Mouse (Mus musculus) cerebellum, adult 11-12 months (tissue): Measurements from ENCODE around the gene Cntfr.

Experiments
- DNase-seq: peaks from one replicate; pipeline ENCODE4 v3.0.0; 2022

The Cntfr gene

DNA sequence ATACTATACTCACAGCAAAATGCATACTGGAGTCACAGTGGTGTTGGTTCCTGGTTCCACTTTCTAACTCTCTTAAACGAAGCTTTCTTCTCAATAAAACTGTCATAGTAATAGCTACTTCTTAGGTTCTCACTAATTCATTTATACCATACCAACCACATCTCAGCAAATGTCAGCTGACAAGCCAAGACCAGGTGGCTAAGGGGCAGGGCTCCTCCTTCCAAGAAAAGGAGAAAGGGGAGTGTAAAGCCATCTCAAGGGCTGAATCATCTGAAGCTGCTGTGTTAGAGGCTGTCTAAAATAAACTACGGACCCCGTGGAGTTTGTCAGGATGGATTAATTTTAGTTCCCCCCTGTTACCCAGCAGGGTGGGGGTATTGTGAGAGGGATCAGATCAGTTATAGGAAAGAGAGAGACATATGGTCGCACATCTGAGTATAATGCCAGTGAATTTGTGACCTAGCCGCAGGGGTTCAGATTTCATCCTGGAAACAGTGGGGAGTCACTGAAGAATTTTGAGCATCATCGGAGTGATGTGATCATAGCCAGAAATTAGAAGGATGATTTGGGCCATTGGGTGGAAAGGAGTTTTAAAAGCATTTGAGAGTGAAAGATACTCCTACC lies 55.6 kb downstream of the Cntfr start:
- no peak for DNase-seq

DNA sequence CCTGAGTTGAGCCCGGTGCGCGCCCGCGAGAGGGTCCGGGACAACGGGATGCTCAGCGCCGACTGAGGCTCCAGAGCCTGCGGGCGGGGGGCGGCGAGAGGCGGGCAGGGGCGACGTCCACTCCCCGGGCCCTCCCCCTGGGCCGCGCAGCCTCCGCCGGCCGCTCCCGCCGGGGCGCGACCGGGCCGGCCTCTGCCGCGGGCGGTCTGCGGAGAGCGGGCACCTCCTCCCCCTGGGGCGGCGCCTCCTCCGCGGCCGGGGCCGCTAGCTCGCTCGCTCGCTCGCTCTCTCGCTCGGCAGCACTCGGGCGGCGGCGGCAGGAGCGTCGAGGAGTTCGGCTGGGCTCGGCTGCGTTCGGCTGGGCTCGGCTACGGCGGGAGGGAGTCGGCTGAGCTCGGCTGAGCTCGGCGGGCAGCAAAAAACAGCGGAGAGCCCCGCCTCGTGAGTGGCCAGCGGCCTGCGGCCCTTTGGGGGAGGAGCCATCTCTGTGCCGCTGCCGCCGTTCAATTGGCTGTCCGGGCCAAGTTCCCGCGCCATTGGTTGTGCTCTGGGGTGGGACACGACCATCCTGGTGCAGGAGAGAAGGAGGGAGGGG lies 56.9 kb downstream of the Cntfr start, which contains the start of gene Enho:
Enho (minus strand) TSS at position 412 of the 595 bp plus-strand sequence.
- peak; percentile 98 for DNase-seq

DNA sequence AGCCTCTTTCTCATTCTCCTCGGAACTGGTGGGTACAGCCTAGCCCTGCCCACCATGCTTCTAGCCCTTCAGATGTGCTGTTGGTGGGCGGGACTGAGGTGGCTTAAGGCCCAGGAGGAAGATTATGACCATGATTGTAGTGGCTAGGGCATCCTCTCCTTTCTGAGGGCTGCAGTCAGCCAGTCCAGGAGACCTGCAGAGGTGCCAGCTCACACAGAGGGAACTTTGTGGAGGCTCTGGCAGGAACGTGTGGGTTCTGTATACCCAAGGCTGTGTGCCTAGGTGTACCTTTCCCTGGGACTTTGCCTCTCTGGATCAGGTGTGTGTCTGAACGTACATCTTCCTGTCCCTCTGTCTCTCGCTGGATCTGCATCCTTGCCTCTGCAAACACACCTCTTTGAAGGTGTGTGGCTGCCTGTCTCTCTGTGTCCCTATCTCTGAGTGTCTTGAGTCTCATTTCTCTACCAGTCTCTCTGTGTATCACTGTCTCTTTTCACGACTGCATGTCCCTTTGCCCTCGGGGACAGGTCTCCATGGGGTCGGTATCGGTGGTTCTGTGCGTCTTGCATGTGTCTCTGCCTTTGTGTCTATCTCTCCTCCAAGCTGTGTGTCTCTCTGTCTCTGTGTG lies 57.6 kb downstream of the Cntfr start:
- no peak for DNase-seq

DNA sequence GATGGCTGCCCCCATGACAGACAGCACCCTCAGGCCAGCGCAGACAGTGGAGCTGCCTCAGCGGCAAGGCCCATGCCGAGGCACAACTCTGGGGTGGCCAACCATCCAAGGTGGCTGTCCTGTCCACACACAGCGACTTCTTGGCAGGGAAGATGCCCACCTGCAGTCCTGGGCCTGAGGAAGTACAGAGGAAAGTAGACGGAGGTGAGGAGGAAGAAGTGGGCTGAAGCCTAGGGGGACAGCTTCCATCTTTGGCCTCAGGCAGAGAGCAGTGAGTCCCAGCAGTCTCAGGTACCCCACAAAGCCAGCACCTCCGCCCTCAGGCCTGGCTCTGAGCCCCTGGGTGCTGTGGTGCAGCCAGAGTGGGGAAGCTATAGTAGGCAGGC lies 58.1 kb downstream of the Cntfr start:
- DNase-seq = peak; percentile 74

DNA sequence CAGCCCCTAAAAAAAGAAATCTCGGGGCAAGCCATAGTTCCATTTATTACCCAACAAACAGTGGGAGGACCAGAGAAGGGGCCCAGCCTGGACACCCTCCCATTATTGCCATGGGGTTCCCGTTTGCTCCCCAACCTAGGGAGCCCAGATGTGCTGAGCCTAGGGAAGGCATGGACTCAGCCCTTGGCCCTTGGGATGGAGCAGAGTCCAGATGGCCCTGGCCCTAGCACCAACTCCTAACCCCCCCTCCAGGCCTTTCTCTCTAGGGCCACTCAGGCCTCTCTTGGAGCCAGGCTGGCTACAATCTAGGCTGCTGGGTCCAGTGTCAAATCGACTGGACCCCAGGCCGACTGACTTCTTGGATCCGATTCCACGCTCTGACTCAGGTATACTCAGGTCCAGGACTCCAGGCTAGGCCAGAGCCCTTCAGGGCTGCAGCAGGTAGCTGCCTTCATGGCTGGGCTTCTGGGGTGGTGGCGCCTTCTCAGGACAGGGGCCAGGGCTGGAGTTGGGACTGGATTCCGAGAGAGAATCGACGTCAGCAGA lies 58.6 kb downstream of the Cntfr start:
- DNase-seq = peak; percentile 72

DNA sequence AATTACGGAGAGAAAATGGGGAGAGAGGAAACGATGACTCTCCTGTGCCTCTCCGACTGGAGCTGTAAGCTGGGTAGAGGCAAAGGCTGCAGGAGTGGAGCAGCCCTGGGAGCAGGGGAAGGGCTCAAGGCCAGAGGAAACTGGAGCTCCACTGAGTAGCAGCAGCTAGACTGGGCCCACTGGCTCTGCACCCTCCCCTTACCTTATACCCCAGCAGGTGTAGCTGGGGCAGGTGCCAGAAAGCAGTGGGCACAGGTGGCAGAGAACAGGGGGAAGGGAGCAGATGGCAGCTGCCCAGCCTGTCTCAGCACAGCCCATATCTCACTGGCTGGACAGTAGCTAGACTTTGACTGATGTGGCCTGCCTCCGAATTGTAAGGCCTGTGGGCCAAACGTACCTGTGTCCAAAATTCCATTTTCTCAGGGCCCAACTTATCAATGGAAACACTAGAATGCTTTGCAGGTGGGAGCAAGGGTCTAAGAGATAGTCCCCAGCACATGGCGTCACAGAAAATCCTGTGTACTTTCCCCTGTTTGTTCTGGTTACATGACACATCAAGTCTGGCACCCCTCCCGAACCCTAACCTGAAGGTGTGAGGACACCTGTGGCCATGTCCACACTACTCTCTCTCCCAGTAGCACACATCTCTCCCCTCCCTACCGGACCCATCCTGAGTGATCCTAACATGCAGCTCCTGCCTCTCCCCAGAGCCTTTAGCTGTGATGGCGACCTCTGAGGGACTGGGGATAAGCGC lies 59.8 kb downstream of the Cntfr start:
- peak; percentile 92 for DNase-seq

DNA sequence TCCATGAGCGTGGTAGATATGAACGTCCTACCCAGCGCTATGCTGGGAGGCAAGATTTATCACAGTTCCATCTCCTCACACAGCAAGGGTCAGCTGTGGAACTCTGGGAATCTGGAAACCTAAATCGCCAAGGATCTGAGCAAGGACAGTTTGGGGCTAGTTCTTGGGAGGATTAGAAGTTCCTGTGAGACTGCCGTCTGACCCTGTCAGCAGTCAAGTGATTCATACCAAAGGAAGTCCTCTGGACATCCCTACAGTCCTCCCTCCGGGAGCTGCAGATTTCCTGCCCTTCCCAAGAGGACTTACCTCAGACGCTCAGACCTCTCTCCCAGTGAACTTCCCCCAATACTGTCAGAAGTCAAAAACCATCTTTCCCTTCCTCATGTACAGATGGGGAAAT lies 60.5 kb downstream of the Cntfr start:
- DNase-seq = no peak

DNA sequence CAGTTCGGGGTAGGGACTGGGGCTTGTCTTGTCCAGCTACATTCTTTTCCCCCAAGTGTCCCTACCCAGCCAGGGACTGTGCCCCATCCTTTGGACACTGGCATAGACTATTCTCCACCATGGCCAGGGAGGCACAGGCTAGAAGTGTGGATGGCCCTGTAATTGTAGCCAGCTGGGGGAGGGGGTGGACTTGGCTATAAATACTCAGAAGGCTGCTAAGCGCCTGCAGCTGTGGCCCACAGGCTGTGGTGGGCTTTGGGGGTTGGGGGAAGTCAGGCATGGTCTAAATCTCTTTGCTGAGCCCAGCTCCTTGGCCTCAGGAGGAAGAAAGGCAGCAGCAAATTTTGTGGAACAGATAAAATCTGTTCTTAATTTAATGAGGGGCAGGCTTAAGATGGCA lies 61.0 kb downstream of the Cntfr start:
- DNase-seq = no peak

DNA sequence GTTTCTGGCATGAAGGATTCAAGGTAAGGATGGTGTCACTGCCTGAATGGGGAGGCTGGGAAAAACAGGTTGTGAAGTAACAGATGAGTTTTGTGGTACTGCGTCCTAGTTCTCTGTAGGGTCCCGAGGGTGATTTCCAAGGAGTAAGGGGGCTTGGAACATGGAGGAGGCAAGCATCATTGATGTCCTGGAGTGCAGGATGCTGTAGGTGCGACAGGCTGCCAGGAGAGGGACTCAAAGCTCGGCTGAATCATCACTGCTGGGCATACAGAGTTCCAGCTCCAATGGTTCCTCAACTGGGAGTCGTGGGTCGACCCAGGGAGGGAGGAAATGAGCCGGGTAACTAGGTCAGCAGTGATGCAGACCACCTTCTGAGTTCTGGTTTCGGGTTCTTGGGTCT lies 61.7 kb downstream of the Cntfr start:
- DNase-seq = no peak

DNA sequence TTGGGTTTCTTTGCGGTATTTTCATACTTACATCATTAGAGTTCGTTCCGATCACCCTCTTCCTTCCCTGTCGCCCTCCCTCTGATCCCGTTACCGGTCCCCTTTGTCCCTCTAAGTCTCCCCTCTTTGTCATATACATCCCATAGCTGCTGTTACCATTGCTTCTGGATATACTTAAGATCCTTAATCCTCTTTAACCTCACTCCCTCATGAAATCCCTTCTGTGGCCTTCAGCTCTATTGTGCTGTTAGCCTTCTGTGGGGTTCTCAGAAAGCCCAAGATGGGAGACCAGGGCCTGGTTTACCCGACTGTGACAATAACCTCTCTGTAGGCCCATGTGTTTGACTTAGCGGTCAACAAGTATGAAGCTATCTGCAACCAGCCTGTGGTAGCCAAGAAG lies 62.3 kb downstream of the Cntfr start:
- no peak for DNase-seq

DNA sequence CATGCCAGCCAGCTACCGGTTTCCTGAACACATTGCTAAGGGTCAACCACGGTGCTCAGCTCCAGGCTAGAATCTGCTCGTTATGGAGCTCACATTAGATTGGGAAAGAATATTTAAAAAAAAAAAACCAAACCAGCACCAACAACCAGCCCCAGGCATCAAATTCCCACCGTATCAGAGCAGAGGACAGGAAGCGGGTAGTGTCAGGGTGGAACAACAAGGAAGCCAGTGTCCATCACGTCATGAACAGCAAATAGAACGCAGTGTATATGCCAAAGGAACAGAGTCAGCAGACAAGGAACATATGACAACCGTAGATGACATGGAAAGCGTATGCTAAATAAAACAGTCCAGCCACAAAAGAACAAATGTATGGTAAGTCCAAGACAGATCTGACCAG lies 63.9 kb downstream of the Cntfr start:
- no peak for DNase-seq

DNA sequence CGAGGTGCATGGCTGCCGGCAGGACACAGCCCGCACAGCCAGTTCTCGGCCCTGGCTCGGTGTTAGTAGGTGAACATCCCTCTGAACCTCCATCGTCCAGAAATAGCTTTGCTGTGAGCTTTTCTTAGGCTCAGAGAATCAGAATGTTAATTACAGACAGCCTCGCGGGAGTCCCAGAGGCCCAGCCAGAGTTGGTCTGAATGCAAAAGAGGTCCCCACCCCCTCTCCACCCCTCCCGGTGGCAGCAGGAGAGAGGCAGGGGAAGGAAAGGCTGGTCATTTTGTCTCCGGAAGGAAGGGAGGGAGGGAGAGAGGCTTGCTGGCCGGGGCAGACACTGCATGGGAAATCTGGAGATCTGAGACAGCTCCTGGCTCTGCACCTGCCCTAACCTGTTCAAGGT lies 65.5 kb downstream of the Cntfr start:
- DNase-seq = peak; percentile 68

DNA sequence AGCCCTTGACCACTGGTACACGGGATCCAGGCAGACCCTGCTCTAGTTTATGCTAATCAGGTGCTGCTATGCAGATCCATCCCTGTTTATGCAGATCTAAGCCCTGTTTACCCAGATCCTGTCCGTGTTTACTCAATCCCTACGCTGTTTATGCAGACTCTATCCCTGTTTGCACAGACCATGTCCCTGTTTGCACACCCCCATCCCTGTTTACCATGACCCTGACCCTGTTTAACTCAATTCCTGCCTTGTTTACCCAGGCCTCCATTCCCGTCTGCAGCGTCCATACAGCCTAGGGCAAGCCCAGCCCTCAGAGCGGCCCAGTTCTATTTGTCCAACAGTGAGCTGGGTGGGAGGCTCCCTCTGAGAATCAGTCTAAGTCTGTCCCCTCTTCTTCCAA lies 66.7 kb downstream of the Cntfr start:
- no peak for DNase-seq

DNA sequence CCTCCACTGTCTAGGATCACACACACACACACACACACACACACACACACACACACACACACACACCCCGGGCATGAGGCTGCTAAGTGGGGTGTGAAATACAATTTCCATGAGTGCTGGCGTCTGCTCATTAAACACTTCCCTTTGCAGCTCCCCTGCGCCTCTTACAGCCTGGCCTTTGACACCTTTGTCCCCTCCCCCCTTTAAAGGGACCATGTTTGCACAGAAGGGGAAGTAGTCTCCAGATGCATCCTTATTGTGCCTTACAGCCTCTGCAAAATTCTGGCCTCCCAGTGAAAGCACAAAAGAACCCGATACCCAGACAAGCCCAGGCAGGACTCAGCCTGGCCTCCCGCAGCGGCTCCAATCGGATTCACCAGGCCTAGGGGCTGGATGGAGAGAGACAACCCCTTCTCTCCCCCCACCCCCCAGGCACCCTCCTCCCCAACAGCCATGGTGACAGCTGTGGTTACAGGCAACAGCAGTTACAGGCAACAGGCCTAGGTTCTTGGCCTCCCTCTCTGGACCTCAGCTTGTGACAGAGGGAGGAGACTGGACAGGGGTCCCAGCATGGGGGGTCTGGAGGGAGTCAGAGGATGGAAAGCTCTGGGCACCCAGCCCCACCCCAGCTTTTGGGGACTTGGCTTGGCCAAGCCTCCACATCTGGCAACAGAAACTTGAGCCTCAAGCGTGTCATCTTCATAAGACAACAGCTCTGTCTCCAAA lies 68.5 kb downstream of the Cntfr start:
- DNase-seq = no peak

DNA sequence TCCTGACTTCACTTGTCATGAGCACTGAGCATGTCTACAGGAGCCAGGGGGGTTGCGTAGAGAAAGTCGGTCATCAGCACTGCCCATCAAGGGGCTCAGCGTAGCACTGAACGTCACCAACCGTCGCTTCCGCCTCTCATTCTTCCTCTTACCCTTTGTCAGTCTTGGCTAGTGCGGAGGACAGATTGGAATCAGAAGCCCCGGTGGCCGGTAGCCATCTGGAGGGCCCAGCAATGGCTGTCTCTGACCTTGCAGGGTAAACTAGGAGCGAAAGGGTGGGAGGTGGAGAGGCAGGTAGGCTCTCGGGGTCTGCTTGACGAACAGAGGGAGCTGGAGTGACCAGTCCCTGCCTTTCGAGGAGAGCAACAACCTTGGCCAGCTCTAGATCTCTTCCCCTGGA lies 74.8 kb downstream of the Cntfr start:
- DNase-seq = no peak

DNA sequence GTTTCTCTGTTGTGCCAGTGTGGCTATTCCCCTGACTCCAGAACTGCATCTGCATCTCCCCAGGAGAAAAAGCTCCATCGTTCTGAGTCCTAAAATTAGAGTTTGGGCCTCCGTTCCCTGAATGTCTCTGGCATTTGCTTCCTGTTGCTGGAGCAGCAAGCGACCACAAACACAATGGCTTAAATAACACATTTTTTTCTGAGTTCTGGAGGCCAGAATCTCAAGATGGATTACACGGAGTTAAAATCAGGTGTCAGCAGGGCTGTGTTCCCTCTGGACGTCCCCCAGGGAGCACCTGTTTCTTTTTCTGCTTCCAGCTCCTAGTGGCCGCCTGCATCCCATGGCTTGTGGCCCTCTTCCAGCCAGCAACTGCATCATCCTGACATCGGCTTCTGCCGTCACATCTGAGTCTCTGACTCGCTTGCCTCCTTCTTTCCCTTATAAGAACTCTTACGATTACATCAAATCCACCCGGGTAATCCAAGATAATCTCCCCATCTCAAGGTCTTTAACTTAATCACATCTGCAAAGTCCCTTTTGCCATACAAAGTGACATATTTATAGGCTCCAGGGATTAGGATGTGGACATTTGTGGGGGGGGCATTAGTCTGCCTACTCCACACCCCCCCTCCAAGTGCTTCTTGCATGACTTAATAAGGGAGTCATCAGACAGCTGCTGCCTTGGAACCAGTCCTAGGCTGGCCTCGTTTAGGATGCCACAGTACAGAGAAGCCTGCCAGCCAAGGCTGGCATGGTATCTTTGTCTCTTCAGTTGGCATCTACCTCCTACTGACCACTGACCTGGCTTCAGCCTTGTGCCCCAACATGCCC lies 77.8 kb downstream of the Cntfr start:
- DNase-seq = peak; percentile 95

DNA sequence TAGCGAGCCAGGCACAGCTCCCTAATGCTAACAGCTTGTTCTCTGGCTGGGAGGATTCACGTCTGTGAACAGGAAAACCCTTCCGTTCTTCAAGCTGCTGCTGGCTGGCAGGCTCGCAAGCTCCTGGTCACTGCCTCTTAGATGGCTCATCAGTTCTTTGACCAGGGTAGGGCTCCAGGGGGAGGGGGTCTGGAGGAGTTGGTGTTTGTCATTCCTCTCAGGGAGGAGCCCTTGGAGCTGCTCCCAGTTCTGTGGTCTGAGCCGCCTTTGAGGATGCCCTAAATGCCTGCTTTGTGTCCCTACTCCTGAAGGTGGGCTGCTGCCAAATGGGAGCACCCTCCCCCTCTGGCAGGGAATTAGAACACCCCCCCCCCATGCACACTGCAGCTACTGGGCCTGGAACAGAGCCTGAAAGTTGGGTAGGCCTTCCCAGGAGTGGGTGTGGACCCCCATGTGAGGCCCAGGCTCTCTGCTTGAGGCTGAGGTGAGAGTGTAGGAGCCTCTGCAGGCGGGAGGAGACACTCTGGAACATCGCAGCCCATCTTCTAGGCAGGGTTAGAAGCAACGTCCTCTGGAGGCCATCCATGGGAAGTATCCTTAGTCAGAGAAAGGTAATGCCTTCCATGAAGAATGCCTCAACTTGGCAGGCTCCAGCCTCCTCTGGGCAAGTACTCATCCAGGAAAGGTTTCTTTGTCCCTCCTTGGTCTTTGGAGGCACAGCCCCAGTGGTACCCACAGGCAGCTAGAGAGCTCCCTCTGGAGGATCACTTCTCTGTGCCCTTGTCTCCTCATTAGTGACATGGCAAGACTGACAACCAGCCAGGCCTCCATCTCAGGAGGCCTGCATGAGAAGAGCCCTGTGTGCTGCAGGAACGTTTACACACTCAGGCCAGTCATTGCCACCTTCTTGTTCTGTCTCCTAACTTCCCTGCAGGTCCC lies 81.0 kb downstream of the Cntfr start:
- DNase-seq = peak; percentile 76

DNA sequence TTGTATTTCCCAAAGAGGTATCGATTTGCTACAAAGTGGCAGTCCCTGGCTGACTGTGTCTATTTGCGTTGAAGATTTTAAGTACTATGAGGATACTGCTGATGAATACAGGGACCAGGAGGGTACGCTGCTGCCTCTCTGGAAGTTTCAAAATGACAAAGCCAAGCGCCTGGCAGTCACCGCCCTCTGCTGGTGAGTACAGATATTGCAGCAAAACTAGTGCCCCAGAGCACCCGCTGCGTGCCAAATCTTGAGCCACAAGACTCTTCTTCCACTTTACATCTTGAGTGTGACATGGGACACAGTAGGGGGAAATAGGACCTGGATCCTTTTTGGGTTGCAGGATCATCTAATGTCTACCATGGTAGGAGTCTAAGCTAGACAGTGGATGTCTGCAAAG lies 82.7 kb downstream of the Cntfr start:
- DNase-seq = peak; percentile 83

DNA sequence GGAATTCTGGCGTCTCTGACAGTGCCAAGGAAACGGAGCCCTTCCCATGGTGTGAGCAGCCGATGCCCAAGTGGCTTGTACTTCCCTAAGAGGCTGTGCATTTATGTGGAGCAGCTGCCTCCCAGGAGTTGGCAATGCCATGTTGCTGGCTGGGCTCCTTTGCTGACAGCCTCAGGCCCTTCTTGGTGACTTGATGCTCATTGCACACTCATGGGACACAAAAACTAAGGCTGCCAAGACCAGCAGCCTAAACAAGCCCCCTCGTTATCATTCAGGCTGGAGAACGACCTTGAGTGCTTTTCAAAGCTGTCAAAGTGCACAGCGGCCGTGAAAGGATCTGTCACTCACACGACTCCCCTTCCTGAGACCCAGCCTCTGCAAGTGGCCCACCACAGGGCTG lies 84.7 kb downstream of the Cntfr start:
- DNase-seq = peak; percentile 34

DNA sequence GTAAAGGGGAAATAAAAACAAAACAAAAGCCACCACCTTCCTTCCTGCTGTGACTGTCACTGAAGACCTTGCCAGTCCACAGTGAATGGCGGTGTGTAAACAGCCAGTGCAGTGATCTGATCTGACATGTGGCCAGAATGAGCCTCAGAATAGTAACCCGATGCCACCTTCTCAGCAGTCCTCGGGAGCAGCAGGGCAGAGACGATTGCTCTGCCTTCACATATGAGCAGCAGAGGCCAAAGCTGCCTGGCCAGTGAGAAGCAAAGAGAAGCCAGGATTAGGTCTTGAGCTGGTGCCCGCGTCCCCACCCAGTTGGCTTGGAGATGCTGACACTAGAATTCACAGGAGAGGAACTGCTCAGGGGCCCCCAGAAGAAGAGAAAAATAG lies 86.3 kb downstream of the Cntfr start:
- peak; percentile 9 for DNase-seq
